In the genomic region with DNA sequence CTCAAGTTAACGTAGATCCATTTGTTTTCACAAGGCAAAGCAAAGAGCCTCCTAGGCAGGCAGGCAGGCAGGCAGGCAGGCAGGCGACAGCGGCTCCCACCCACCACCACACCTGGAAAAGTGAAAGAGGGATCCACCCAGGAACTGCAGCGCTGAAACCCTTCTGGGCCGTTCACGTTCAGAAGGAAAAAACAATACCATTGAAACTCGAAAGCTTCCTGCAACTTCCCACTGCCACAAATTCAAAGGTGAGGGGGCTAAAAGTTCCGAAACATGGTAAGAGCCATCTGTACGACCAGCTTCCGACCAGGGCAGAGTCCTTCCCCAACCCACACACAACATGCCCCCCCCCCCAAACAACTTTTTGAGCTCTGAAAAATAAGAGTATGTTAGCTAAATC, we compare ENCODE assay signal across 8 mouse cellular contexts. TPM values are rescaled to one million over a fixed set of nuclear protein-coding genes. Genes with fewer than 3 reads are reported as not detected.
DNase-seq lines count a peak whose midpoint lies in the region; ATAC-seq and TF ChIP-seq lines count a peak whose summit lies in the region.

No protein-coding gene starts in this region.

- H3K27ac ChIP-seq in bone marrow macrophage, adult 2 months (ENCODE audit: insufficient read depth, low read depth, low read length), result peak overlapping the region; percentile 2; the same call in 1 of the 2 replicates
- H3K27ac ChIP-seq in heart, embryonic 11.5 days (ENCODE audit: low read depth, low read length), result peak overlapping the region; percentile 98
- peak overlapping the region; percentile 94 for H3K27ac ChIP-seq in limb, embryonic 10.5 days
- H3K27ac ChIP-seq in midbrain, postnatal 0 days (ENCODE audit: low read depth, low read length), result peak overlapping the region; percentile 51

- no peaks in the 10 kb centered on the region for H3K36me3 ChIP-seq in heart, embryonic 11.5 days (ENCODE audit: control insufficient read depth, insufficient read depth, low read length)
- H3K36me3 ChIP-seq in limb, embryonic 10.5 days, result peaks cover 19% of the 10 kb centered on the region; the same call in 1 of the 2 replicates
- H3K36me3 ChIP-seq in midbrain, postnatal 0 days (ENCODE audit: insufficient read depth, low read length), result no peaks in the 10 kb centered on the region

- WGBS in heart, embryonic 11.5 days (ENCODE audit: insufficient replicate concordance), result under 1% methylated on average over 10 of the region's 10 CpGs
- 0% methylated on average over 10 of the region's 10 CpGs for WGBS in limb, embryonic 10.5 days
- 0% methylated on average over 10 of the region's 10 CpGs for WGBS in midbrain, postnatal 0 days

- no peaks in the 10 kb centered on the region for H3K27me3 ChIP-seq in heart, embryonic 11.5 days (ENCODE audit: control insufficient read depth, insufficient read depth, low read length)
- H3K27me3 ChIP-seq in limb, embryonic 10.5 days (ENCODE audit: low read depth, poor library complexity, severe bottlenecking), result no peaks in the 10 kb centered on the region
- H3K27me3 ChIP-seq in midbrain, postnatal 0 days (ENCODE audit: insufficient read depth, low read length), result no peaks in the 10 kb centered on the region

- H3K9ac ChIP-seq in heart, embryonic 11.5 days (ENCODE audit: low read depth, low read length), result peak overlapping the region; percentile 94
- peak overlapping the region; percentile 75 for H3K9ac ChIP-seq in midbrain, postnatal 0 days (replicated peaks; ENCODE audit: low read length, poor library complexity, severe bottlenecking)

- no peak for ATAC-seq in heart, embryonic 11.5 days (replicated peaks; ENCODE audit: insufficient number of reproducible peaks, low FRiP score, low TSS enrichment)
- no peak for ATAC-seq in midbrain, postnatal 0 days (ENCODE audit: low FRiP score)

- H3K4me1 ChIP-seq in bone marrow macrophage, adult 2 months (ENCODE audit: control insufficient read depth, insufficient read depth, low read length), result peaks cover 17% of the 10 kb centered on the region
- H3K4me1 ChIP-seq in heart, embryonic 11.5 days (ENCODE audit: control insufficient read depth, insufficient read depth, low read length), result peaks cover 15% of the 10 kb centered on the region
- peaks cover 15% of the 10 kb centered on the region for H3K4me1 ChIP-seq in limb, embryonic 10.5 days
- H3K4me1 ChIP-seq in midbrain, postnatal 0 days (ENCODE audit: insufficient read depth, low read length), result 0 out of 2 replicates have a peak, but pooled peaks cover 3% of the 10 kb centered on the region

- DNase-seq in kidney, adult 18-20 months, result peak; percentile 47
- DNase-seq in kidney, adult 8-10 months, result no peak
- DNase-seq in limb, embryonic 10.5 days (ENCODE audit: low spot score), result peak; percentile 59
- DNase-seq in midbrain, postnatal 0 days (ENCODE audit: low spot score), result no peak
- DNase-seq in layer of hippocampus, postnatal 10 days (ENCODE audit: low spot score in 2 of 2), result no peak
- no peak for DNase-seq in cerebellum, adult 9-10 months

- TF ChIP-seq CTCF in bone marrow macrophage, adult 2 months (IDR thresholded peaks at IDR 0.05; ENCODE audit: low read depth, low read length), result no peak
- TF ChIP-seq CTCF in midbrain, postnatal 0 days (IDR thresholded peaks at IDR 0.05), result no peak

- H3K4me2 ChIP-seq in heart, embryonic 11.5 days, result peak overlapping the region; percentile 63
- H3K4me2 ChIP-seq in midbrain, postnatal 0 days (ENCODE audit: low read depth, low read length, poor library complexity, severe bottlenecking), result peak overlapping the region; percentile 78

- no peaks in the 10 kb centered on the region for H3K9me3 ChIP-seq in heart, embryonic 11.5 days (replicated peaks; ENCODE audit: control insufficient read depth, low read length)
- H3K9me3 ChIP-seq in limb, embryonic 10.5 days (replicated peaks), result no peaks in the 10 kb centered on the region
- no peaks in the 10 kb centered on the region for H3K9me3 ChIP-seq in midbrain, postnatal 0 days (ENCODE audit: low read length)

- H3K4me3 ChIP-seq in bone marrow macrophage, adult 2 months (ENCODE audit: insufficient read depth, low read length), result peak overlapping the region; percentile 59
- H3K4me3 ChIP-seq in heart, embryonic 11.5 days (ENCODE audit: low read depth, low read length), result peak overlapping the region; percentile 76
- peak overlapping the region; percentile 74 for H3K4me3 ChIP-seq in limb, embryonic 10.5 days
- peak overlapping the region; percentile 63 for H3K4me3 ChIP-seq in midbrain, postnatal 0 days (ENCODE audit: low read depth, low read length)

- TF ChIP-seq POLR2A in bone marrow macrophage, adult 2 months (IDR thresholded peaks at IDR 0.05; ENCODE audit: borderline replicate concordance, low read depth, low read length), result no peak

RNA-seq across cellular contexts. Expression of a gene that starts 0.9 kb away (rescaled TPM):
- polyA plus RNA-seq in bone marrow macrophage, adult 2 months (2012; ENCODE audit: insufficient read depth, insufficient read length, missing spikeins), result 99.2 and 110 TPM in 2 replicates
- polyA plus RNA-seq in heart, embryonic 11.5 days (2014; fragmentation: Nextera tagmentation; extraction: Ambion mirVana), result 71.2 and 77.5 TPM in 2 replicates
- 38.2 and 40.0 TPM in 2 replicates for polyA plus RNA-seq in limb, embryonic 10.5 days (2016; fragmentation: Nextera tagmentation; extraction: Ambion mirVana)
- 81.1 and 82.9 TPM in 2 replicates for total RNA-seq in midbrain, postnatal 0 days (2014; rRNA removed)
- 13.7 and 15.8 TPM in 2 replicates for polyA plus RNA-seq in midbrain, postnatal 0 days (2015; fragmentation: Nextera tagmentation; extraction: Ambion mirVana)
- 10 to 100 TPM; 62.2 to 63.7 TPM for total RNA-seq in layer of hippocampus, postnatal 10 days (2021)

RNA-seq across cellular contexts. Expression of a gene that starts 9.2 kb away (rescaled TPM):
- polyA plus RNA-seq in bone marrow macrophage, adult 2 months (2012; ENCODE audit: insufficient read depth, insufficient read length, missing spikeins), result not detected in 2 replicates
- polyA plus RNA-seq in heart, embryonic 11.5 days (2014; fragmentation: Nextera tagmentation; extraction: Ambion mirVana), result 0.14 and 0.20 TPM in 2 replicates
- 0.20 and 0.58 TPM in 2 replicates for polyA plus RNA-seq in limb, embryonic 10.5 days (2016; fragmentation: Nextera tagmentation; extraction: Ambion mirVana)
- total RNA-seq in midbrain, postnatal 0 days (2014; rRNA removed), result not detected in 2 replicates
- polyA plus RNA-seq in midbrain, postnatal 0 days (2015; fragmentation: Nextera tagmentation; extraction: Ambion mirVana), result 0.27 and 0.35 TPM in 2 replicates
- total RNA-seq in layer of hippocampus, postnatal 10 days (2021), result not detected

RNA-seq across cellular contexts. Expression of a gene that starts 20.9 kb away (rescaled TPM):
- 24.2 and 24.5 TPM in 2 replicates for polyA plus RNA-seq in bone marrow macrophage, adult 2 months (2012; ENCODE audit: insufficient read depth, insufficient read length, missing spikeins)
- 298 and 299 TPM in 2 replicates for polyA plus RNA-seq in heart, embryonic 11.5 days (2014; fragmentation: Nextera tagmentation; extraction: Ambion mirVana)
- polyA plus RNA-seq in limb, embryonic 10.5 days (2016; fragmentation: Nextera tagmentation; extraction: Ambion mirVana), result 507 and 566 TPM in 2 replicates
- 180 and 269 TPM in 2 replicates for total RNA-seq in midbrain, postnatal 0 days (2014; rRNA removed)
- 210 and 211 TPM in 2 replicates for polyA plus RNA-seq in midbrain, postnatal 0 days (2015; fragmentation: Nextera tagmentation; extraction: Ambion mirVana)
- 10 to 100 TPM; 58.8 to 67.6 TPM for total RNA-seq in layer of hippocampus, postnatal 10 days (2021)

RNA-seq across cellular contexts. Expression of a gene that starts 28.2 kb away (rescaled TPM):
- polyA plus RNA-seq in bone marrow macrophage, adult 2 months (2012; ENCODE audit: insufficient read depth, insufficient read length, missing spikeins), result not detected in 2 replicates
- not detected in 2 replicates for polyA plus RNA-seq in heart, embryonic 11.5 days (2014; fragmentation: Nextera tagmentation; extraction: Ambion mirVana)
- polyA plus RNA-seq in limb, embryonic 10.5 days (2016; fragmentation: Nextera tagmentation; extraction: Ambion mirVana), result not detected in 2 replicates
- not detected in 2 replicates for total RNA-seq in midbrain, postnatal 0 days (2014; rRNA removed)
- not detected in 2 replicates for polyA plus RNA-seq in midbrain, postnatal 0 days (2015; fragmentation: Nextera tagmentation; extraction: Ambion mirVana)
- total RNA-seq in layer of hippocampus, postnatal 10 days (2021), result 1 to 10 TPM; 4.1 to 4.8 TPM

RNA-seq across cellular contexts. Expression of a gene that starts 28.5 kb away (rescaled TPM):
- polyA plus RNA-seq in bone marrow macrophage, adult 2 months (2012; ENCODE audit: insufficient read depth, insufficient read length, missing spikeins), result 20.4 and 22.9 TPM in 2 replicates
- 41.8 and 42.1 TPM in 2 replicates for polyA plus RNA-seq in heart, embryonic 11.5 days (2014; fragmentation: Nextera tagmentation; extraction: Ambion mirVana)
- polyA plus RNA-seq in limb, embryonic 10.5 days (2016; fragmentation: Nextera tagmentation; extraction: Ambion mirVana), result 41.1 and 43.4 TPM in 2 replicates
- 43.0 and 45.3 TPM in 2 replicates for total RNA-seq in midbrain, postnatal 0 days (2014; rRNA removed)
- polyA plus RNA-seq in midbrain, postnatal 0 days (2015; fragmentation: Nextera tagmentation; extraction: Ambion mirVana), result 47.4 and 49.5 TPM in 2 replicates
- total RNA-seq in layer of hippocampus, postnatal 10 days (2021), result 10 to 100 TPM; 33.0 to 38.8 TPM

Comparison
In these comparisons a context has a peak if more than half of its experiments do, and no peak if none do; other contexts are left out.
1. DNase-seq: peak in kidney, adult 18-20 months (single experiment) and limb, embryonic 10.5 days (single experiment); none in kidney, adult 8-10 months (0 of 2), midbrain, postnatal 0 days (single experiment), layer of hippocampus, postnatal 10 days (0 of 2) and cerebellum, adult 9-10 months (single experiment).
2. H3K27ac ChIP-seq: peak in every context shown above with its lines; median percentile 98 in heart, embryonic 11.5 days; 94 in limb, embryonic 10.5 days; 51 in midbrain, postnatal 0 days; 2 in bone marrow macrophage, adult 2 months.
3. Peak in every context shown above with its lines, with median percentiles within 50 percentile points of each other: H3K4me3 ChIP-seq.